Mouse (Mus musculus) lung, postnatal 0 days (tissue): ENCODE data around the gene Slc11a2.

ENCODE experiments used
- CTCF ChIP-seq: IDR thresholded peaks from 2 replicates; pipeline ENCODE4 v1.5.1; 2016; ENCODE audit warnings: antibody characterized with exemption, mild to moderate bottlenecking
- EP300 ChIP-seq: IDR thresholded peaks from 2 replicates; pipeline ENCODE4 v1.6.1; 2016; ENCODE audit warnings: antibody characterized with exemption, mild to moderate bottlenecking, control low read depth

GRCm38 (mm10) chr15:100413306-100413705 lies 11.6 kb downstream of the Slc11a2 start:
- no peak for TF ChIP-seq EP300
- no peak for TF ChIP-seq CTCF
